Mouse (Mus musculus) cerebellum, adult 2 months (tissue): ENCODE measurements around the gene Tnik. TPM values are rescaled to one million over a fixed set of nuclear protein-coding genes. Genes with fewer than 3 reads are reported as not detected.

ENCODE experiments used
- DNase-seq, 2 experiments: peaks; one replicate each; pipeline ENCODE4 v3.0.0; 2021
- H3K27ac ChIP-seq: fragments of 200-500 bp; 2 replicates; pipeline ENCODE4 v1.5.1; 2012; ENCODE audit warnings: low read length, control low read depth, inconsistent platforms; ENCODE audit not compliant: insufficient read depth
- H3K27me3 ChIP-seq: fragments of 200-500 bp; 2 replicates; pipeline ENCODE4 v1.6.1; 2012; ENCODE audit warnings: inconsistent platforms, mild to moderate bottlenecking, low read length, moderate library complexity; ENCODE audit not compliant: control insufficient read depth, insufficient read depth
- H3K4me1 ChIP-seq: fragments of 200-500 bp; 2 replicates; pipeline ENCODE4 v1.6.1; 2011; ENCODE audit warnings: low read length; ENCODE audit not compliant: control insufficient read depth, insufficient read depth
- H3K4me3 ChIP-seq: fragments of 200-500 bp; replicated peaks from 2 replicates; pipeline ENCODE3; 2011; ENCODE audit warnings: mild to moderate bottlenecking, low read depth, low read length, control low read depth; ENCODE audit not compliant: insufficient read depth
- CTCF ChIP-seq: fragments of 200-500 bp; IDR thresholded peaks from 2 replicates; pipeline ENCODE4 v1.5.1; 2011; ENCODE audit warnings: low read depth, mild to moderate bottlenecking, control low read depth, low read length, moderate library complexity, borderline replicate concordance; ENCODE audit not compliant: insufficient read depth
- POLR2A ChIP-seq: fragments of 200-500 bp; IDR thresholded peaks from 2 replicates; pipeline ENCODE4 v1.6.1; 2011; ENCODE audit warnings: low read length, control low read depth, borderline replicate concordance; ENCODE audit not compliant: insufficient read depth
- WGBS: fragments of 180-500 bp; shearing (Covaris S2); methylation state at CpG from one replicate; pipeline ENCODE4 v1.1.7; 2018; 5-methylcytosine and 5-hydroxymethylcytosine counted together
- polyA plus RNA-seq: library from polyadenylated mRNA; depleted of rRNA; stranded (reverse); fragments of >200 nt; gene quantifications from 2 replicates; pipeline ENCODE4 v1.2.3, GENCODE M21; 2012

The Tnik gene
- polyA plus RNA-seq, 1 experiment, result 72.0 TPM

DNA sequence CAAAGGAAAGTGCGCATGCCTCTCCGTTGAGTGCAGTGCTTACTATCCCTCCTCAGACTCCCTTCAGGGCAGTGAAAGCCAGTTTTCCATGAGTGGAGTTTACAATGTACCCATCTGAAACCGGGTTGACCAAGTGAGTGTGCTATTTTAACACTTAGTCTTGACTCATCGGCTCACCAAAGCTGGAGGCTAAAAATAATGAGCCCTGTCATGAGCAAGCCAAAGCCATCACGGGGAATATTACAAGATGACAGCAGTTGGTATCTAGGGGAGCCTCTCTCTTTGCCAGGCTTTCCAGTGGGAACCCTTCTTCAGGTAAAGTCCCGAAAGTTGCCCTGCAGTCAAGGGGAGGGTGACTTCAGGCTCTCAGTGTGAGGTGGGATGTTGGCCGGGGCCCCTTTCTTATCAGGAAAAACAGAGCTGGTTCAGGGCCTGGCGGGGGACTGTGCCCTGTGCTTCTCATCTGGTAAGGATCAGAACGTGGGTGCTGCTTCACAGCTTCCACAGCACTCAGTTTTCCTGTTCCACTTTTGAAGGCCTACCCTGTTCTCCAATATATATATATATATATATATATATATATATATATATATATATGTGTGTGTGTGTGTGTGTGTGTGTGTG, 136.7 kb downstream of the Tnik start:
- TF ChIP-seq CTCF (no peak), POLR2A (no peak)
- Histone ChIP-seq H3K4me3 (no peak overlapping the region), H3K4me1 (peaks cover 38% of the 10 kb centered on the region), H3K27me3 (no peaks in the 10 kb centered on the region), H3K27ac (peak overlapping the region; percentile 10; the same call in 1 of the 2 replicates)
- 34% methylated on average over 9 of the region's 9 CpGs for WGBS
- DNase-seq, result peak; percentile 53 to 82

DNA sequence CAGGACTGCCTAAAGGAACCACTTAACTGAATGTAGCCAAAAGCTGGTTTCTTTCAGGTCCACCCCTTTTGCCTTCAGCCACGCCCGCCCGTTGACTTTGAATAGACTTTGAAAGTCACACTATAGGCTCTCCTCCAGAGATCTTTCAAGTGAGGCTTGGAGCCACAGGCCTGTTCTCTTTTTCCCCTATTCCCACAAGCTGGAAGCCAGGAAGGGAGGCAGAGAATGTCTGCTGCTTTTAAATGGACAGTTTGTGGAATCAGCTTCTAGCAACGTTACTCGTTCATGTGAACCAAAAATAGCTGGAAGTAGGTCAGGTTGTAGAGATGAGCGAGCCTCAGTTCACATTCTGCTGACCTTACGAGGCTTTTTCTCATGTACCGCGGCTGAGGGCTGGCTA, 138.3 kb downstream of the Tnik start:
- TF ChIP-seq POLR2A, result no peak
- no peak for TF ChIP-seq CTCF
- Histone ChIP-seq H3K4me3 (no peak overlapping the region), H3K27me3 (no peaks in the 10 kb centered on the region), H3K27ac (peak overlapping the region; percentile 15; the same call in 1 of the 2 replicates), H3K4me1 (peaks cover 42% of the 10 kb centered on the region)
- DNase-seq, result peak; percentile 46 to 65
- 28% methylated on average over 9 of the region's 9 CpGs for WGBS

DNA sequence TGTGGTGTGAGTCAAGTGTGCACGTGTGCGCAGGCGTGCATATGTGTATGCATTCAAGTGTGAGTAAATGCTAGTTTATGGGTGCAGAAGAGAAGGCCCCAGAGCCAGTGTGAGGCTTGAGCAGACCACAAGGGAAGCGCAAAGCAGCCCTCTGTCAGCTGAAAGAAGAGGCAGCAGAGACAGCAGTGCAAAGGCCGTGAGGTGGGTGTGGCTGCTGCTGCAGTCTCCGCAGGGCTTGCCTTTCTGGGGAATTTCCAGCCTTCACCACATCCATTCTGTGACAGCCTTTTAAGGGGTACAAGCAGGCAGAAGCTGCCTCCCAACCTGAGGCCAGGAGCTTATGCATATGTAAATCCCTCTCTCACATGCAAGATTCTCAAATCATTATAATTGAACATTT, 139.2 kb downstream of the Tnik start:
- no peak overlapping the region for H3K27ac ChIP-seq
- 59% methylated on average over 6 of the region's 6 CpGs for WGBS
- DNase-seq, result no peak

DNA sequence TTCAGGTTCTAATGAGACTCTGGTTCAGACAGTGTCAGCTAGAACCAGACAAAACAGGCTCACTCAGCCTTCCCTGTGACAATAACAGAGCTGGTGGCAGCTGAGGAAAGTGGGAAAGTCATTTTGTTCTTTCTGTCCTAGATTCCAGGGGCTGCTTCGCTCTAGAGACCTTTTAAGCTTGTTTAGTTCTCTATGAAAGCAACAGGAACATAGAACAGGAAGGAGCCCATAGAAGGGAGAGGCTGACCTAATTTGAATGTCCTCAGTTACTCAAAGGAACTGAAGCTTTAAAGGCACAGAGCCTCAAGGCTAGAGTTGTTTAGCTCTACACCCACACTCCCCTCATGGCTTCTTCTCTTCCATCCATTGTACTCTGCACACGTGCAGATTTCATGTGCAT, 142.4 kb downstream of the Tnik start:
- H3K27me3 ChIP-seq, result no peaks in the 10 kb centered on the region
- H3K4me3 ChIP-seq, result no peak overlapping the region

More for the DNA sequence above, 139.2 kb downstream of the Tnik start:
- H3K4me3 ChIP-seq, result no peak overlapping the region
- H3K4me1 ChIP-seq, result peaks cover 50% of the 10 kb centered on the region
- H3K27me3 ChIP-seq, result no peaks in the 10 kb centered on the region
- TF ChIP-seq POLR2A (no peak), CTCF (no peak)

DNA sequence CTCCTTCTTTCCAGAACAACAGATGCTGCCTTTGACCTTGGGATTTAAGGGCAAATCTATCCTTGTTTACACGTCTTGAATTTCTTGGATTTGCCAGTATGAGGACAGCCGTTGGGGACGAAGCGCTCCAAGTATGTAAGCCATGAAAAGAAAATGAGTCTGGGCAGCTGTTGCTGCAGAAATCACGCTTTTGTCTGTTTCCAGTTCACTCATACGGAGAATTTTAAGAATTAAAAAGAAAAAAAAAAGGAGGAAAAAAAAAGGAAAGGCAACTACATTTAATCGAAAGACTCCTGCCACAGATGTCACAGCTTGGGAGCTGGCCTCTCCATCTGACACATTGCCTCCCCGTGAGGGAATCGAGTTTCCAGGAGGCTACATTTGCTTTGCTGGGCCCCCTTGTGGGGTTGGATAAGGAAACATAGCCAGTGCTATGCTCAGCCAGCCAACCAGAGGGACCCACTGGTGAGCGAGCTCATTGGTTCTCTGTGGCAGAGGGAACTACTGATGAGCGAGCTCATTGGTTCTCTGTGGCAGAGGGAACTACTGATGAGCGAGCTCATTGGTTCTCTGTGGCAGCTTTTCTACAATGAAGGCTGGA, 145.9 kb downstream of the Tnik start:
- Histone ChIP-seq H3K27me3 (no peaks in the 10 kb centered on the region), H3K4me3 (no peak overlapping the region), H3K4me1 (peaks cover 27% of the 10 kb centered on the region; the same call in 1 of the 2 replicates), H3K27ac (peak overlapping the region; percentile 2; the same call in 1 of the 2 replicates)
- no peak for TF ChIP-seq POLR2A
- 0 out of 2 replicates have a peak, but pooled peaks have one; percentile 4 for TF ChIP-seq CTCF
- 22% methylated on average over 12 of the region's 12 CpGs for WGBS
- peak; percentile 73 to 82 for DNase-seq

More for the DNA sequence above, 142.4 kb downstream of the Tnik start:
- 60% methylated on average over 2 of the region's 2 CpGs for WGBS
- peaks cover 44% of the 10 kb centered on the region; the same call in 1 of the 2 replicates for H3K4me1 ChIP-seq
- TF ChIP-seq CTCF, result no peak
- TF ChIP-seq POLR2A, result no peak
- H3K27ac ChIP-seq, result no peak overlapping the region
- no peak for DNase-seq

DNA sequence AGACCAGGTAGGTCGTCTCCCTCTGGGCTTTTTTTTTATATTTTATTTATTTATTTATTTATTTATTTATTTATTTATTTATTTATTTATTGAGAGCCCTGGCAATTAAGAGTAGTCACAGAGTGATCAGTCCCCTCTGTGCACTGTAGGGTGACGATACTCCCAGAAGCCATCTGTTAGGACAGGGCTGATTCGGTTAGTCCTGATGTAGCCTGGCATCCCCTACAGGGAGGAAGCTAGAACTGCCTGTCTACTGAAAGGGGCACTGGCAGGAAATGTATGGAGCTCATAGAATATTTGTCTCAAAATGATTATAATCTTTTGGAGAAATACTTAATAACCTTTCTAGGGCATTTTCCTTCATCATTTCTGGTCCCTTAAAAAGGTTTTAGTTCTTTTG, 147.3 kb downstream of the Tnik start:
- peaks cover 31% of the 10 kb centered on the region; the same call in 1 of the 2 replicates for H3K4me1 ChIP-seq
- DNase-seq, result peak in 1 of 2 experiments; percentile 52
- no peaks in the 10 kb centered on the region for H3K27me3 ChIP-seq
- no peak overlapping the region for H3K27ac ChIP-seq
- TF ChIP-seq POLR2A (no peak), CTCF (peak; percentile 41; the same call in 1 of the 2 replicates)
- 32% methylated on average over 3 of the region's 3 CpGs for WGBS
- no peak overlapping the region for H3K4me3 ChIP-seq

DNA sequence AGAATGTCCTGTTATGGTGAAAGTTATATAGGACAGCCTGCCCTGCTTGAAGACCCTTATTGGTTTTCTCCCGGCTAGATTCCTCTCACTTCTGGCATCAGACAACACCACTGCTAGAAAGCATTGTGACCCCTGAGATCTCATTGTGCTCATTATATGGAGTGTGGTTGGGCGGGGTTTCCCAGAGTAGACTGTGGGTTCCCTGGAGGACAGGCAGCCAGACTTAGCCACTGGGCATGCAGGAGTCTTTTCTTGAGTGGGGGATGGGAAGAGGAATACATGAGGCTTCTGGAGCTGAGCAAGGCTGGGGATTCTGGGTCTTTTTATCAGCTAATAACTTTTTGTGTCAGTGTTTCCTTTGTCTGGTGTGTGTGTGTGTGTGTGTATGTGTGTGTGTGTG, 153.0 kb downstream of the Tnik start:
- TF ChIP-seq CTCF (no peak), POLR2A (no peak)
- 61% methylated on average over 2 of the region's 2 CpGs for WGBS
- peaks cover 12% of the 10 kb centered on the region; the same call in 1 of the 2 replicates for H3K4me1 ChIP-seq
- DNase-seq, result no peak
- H3K27me3 ChIP-seq, result no peaks in the 10 kb centered on the region
- H3K27ac ChIP-seq, result no peak overlapping the region
- no peak overlapping the region for H3K4me3 ChIP-seq

DNA sequence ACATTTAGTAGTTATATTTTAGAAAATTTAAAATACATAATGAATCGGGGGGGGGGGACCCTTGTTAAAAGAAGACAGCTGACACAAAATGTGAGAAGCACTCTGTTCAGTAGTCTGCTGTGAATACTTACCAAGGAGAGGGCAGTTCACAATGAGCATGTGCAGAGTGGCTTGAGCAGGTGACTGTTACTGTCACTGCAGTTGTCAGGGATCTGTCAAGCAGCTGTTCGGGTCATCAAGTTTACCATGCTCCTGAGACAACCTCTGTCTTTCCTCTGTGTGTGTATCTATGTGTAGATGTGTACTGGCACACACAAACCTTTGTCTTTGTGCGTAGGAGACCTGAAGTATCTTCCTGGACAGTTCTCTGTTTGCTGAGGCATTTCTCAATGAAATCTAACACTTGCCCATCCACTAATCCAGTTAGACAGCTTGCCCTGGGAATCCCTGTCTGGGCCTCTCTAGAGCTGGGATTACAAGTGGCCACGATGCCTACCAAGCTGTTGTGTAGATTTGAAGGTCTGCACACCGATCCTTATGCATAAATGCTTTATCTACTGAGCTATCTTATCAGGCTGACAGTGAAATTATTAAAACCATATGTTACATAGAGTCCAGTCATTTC, 154.2 kb downstream of the Tnik start:
- Histone ChIP-seq H3K27ac (no peak overlapping the region), H3K4me3 (no peak overlapping the region), H3K4me1 (peaks cover 12% of the 10 kb centered on the region; the same call in 1 of the 2 replicates), H3K27me3 (no peaks in the 10 kb centered on the region)
- no peak for TF ChIP-seq CTCF
- TF ChIP-seq POLR2A, result no peak
- 74% methylated on average over 5 of the region's 5 CpGs for WGBS
- DNase-seq, result no peak
